In genomic region chr4:90860854-90861253, GRCm38 (mm10) we compare ENCODE assay signal across 8 mouse cellular contexts.
A peak's percentile ranks its signal among the peaks of the same experiment; 100 is the strongest.
DNase-seq lines count a peak whose midpoint lies in the region; ATAC-seq lines count a peak whose summit lies in the region.

No protein-coding gene starts in this region.

- peak; percentile 18 for DNase-seq in forebrain, embryonic 10.5 days (ENCODE audit: extremely low spot score, low spot score)
- peak; percentile 2 for DNase-seq in lung, postnatal 10 days
- DNase-seq in lung, adult 18-20 months = no peak
- peak; percentile 65 for DNase-seq in forebrain, embryonic 11.5 days (ENCODE audit: low spot score)
- no peak for DNase-seq in ovary, postnatal 10 days (ENCODE audit: low spot score)

- H3K27me3 ChIP-seq in forebrain, embryonic 10.5 days (ENCODE audit: poor library complexity, severe bottlenecking) = no peaks in the 10 kb centered on the region
- no peaks in the 10 kb centered on the region for H3K27me3 ChIP-seq in forebrain, embryonic 16.5 days (replicated peaks; ENCODE audit: control insufficient read depth, insufficient read depth, low read length)
- no peaks in the 10 kb centered on the region for H3K27me3 ChIP-seq in forebrain, embryonic 11.5 days (ENCODE audit: control insufficient read depth, insufficient read depth, low read length)
- H3K27me3 ChIP-seq in midbrain, embryonic 12.5 days = no peaks in the 10 kb centered on the region
- H3K27me3 ChIP-seq in intestine, embryonic 15.5 days (replicated peaks) = no peaks in the 10 kb centered on the region

- no peak overlapping the region for H3K4me2 ChIP-seq in forebrain, embryonic 16.5 days (ENCODE audit: low read length)
- no peak overlapping the region for H3K4me2 ChIP-seq in forebrain, embryonic 11.5 days (ENCODE audit: low read depth, low read length, severe bottlenecking)
- H3K4me2 ChIP-seq in midbrain, embryonic 12.5 days (replicated peaks) = no peak overlapping the region
- H3K4me2 ChIP-seq in intestine, embryonic 15.5 days (replicated peaks) = no peak overlapping the region

- 41% methylated on average over 2 of the region's 2 CpGs for WGBS in forebrain, embryonic 10.5 days
- 34% methylated on average over 2 of the region's 2 CpGs for WGBS in forebrain, embryonic 16.5 days
- 49% methylated on average over 2 of the region's 2 CpGs for WGBS in forebrain, embryonic 11.5 days
- WGBS in midbrain, embryonic 12.5 days = 44% methylated on average over 2 of the region's 2 CpGs
- 43% methylated on average over 2 of the region's 2 CpGs for WGBS in intestine, embryonic 15.5 days

- H3K9ac ChIP-seq in forebrain, embryonic 16.5 days (replicated peaks; ENCODE audit: low read depth, low read length) = no peak overlapping the region
- H3K9ac ChIP-seq in forebrain, embryonic 11.5 days (ENCODE audit: low read length) = no peak overlapping the region
- no peak overlapping the region for H3K9ac ChIP-seq in midbrain, embryonic 12.5 days (replicated peaks)
- no peak overlapping the region for H3K9ac ChIP-seq in intestine, embryonic 15.5 days

- ATAC-seq in forebrain, embryonic 16.5 days = no peak
- peak; percentile 72 for ATAC-seq in forebrain, embryonic 11.5 days (replicated peaks; ENCODE audit: low FRiP score)
- ATAC-seq in midbrain, embryonic 12.5 days (ENCODE audit: low FRiP score, low read depth) = peak; percentile 49; the same call in 1 of the 2 replicates
- ATAC-seq in intestine, embryonic 15.5 days = no peak

- H3K9me3 ChIP-seq in forebrain, embryonic 10.5 days = no peaks in the 10 kb centered on the region
- no peaks in the 10 kb centered on the region for H3K9me3 ChIP-seq in forebrain, embryonic 16.5 days (ENCODE audit: control insufficient read depth, low read length)
- H3K9me3 ChIP-seq in forebrain, embryonic 11.5 days (ENCODE audit: control insufficient read depth, low read length) = no peaks in the 10 kb centered on the region
- H3K9me3 ChIP-seq in midbrain, embryonic 12.5 days = no peaks in the 10 kb centered on the region
- H3K9me3 ChIP-seq in intestine, embryonic 15.5 days = no peaks in the 10 kb centered on the region

- H3K36me3 ChIP-seq in forebrain, embryonic 10.5 days (replicated peaks) = no peaks in the 10 kb centered on the region
- no peaks in the 10 kb centered on the region for H3K36me3 ChIP-seq in forebrain, embryonic 16.5 days (ENCODE audit: control insufficient read depth, insufficient read depth)
- H3K36me3 ChIP-seq in forebrain, embryonic 11.5 days (ENCODE audit: control insufficient read depth, insufficient read depth, low read length) = no peaks in the 10 kb centered on the region
- H3K36me3 ChIP-seq in midbrain, embryonic 12.5 days = no peaks in the 10 kb centered on the region
- H3K36me3 ChIP-seq in intestine, embryonic 15.5 days = no peaks in the 10 kb centered on the region

- no peak overlapping the region for H3K27ac ChIP-seq in forebrain, embryonic 10.5 days
- no peak overlapping the region for H3K27ac ChIP-seq in forebrain, embryonic 16.5 days (ENCODE audit: low read length)
- H3K27ac ChIP-seq in forebrain, embryonic 11.5 days (ENCODE audit: low read depth, low read length) = no peak overlapping the region
- H3K27ac ChIP-seq in midbrain, embryonic 12.5 days (replicated peaks) = no peak overlapping the region
- H3K27ac ChIP-seq in intestine, embryonic 15.5 days = no peak overlapping the region

- no peak overlapping the region for H3K4me3 ChIP-seq in forebrain, embryonic 10.5 days
- no peak overlapping the region for H3K4me3 ChIP-seq in forebrain, embryonic 16.5 days (replicated peaks; ENCODE audit: low read length)
- no peak overlapping the region for H3K4me3 ChIP-seq in forebrain, embryonic 11.5 days (ENCODE audit: low read depth, low read length)
- no peak overlapping the region for H3K4me3 ChIP-seq in midbrain, embryonic 12.5 days
- no peak overlapping the region for H3K4me3 ChIP-seq in intestine, embryonic 15.5 days (replicated peaks)

- H3K4me1 ChIP-seq in forebrain, embryonic 10.5 days = no peaks in the 10 kb centered on the region
- H3K4me1 ChIP-seq in forebrain, embryonic 16.5 days (replicated peaks; ENCODE audit: control insufficient read depth, insufficient read depth, low read length) = no peaks in the 10 kb centered on the region
- no peaks in the 10 kb centered on the region for H3K4me1 ChIP-seq in forebrain, embryonic 11.5 days (replicated peaks; ENCODE audit: control insufficient read depth, insufficient read depth, low read length)
- H3K4me1 ChIP-seq in midbrain, embryonic 12.5 days = no peaks in the 10 kb centered on the region
- H3K4me1 ChIP-seq in intestine, embryonic 15.5 days (replicated peaks) = no peaks in the 10 kb centered on the region

Comparison
In these comparisons a context has a peak if more than half of its experiments do, and no peak if none do; other contexts are left out.
1. DNase-seq: peak in forebrain, embryonic 10.5 days (single experiment), lung, postnatal 10 days (single experiment) and forebrain, embryonic 11.5 days (single experiment); none in lung, adult 18-20 months (0 of 2) and ovary, postnatal 10 days (single experiment).
2. ATAC-seq: peak in forebrain, embryonic 11.5 days (single experiment) and midbrain, embryonic 12.5 days (single experiment); none in forebrain, embryonic 16.5 days (single experiment) and intestine, embryonic 15.5 days (single experiment).